Mouse (Mus musculus) heart, postnatal 10 days (tissue): Measurements from ENCODE around the gene Snai1. TPM values are rescaled to one million over a fixed set of nuclear protein-coding genes. Genes with fewer than 3 reads are reported as not detected.

Experiments
- DNase-seq, 2 experiments: peaks; one replicate each; pipeline ENCODE4 v3.0.0; 2021
- intact Hi-C: fragments of 180-260 bp; cut with DNase I; formaldehyde crosslinking; loops from one replicate; pipeline ENCODE4 v1.15.1; 2025
- total RNA-seq, 2 experiments: library from RNA; stranded (reverse); gene quantifications; 2 replicates each; pipeline ENCODE4 v1.2.3; 2021

Gene Snai1
- total RNA-seq, 2 experiments from 2014 or later: 3.6 to 4.1 TPM

DNA sequence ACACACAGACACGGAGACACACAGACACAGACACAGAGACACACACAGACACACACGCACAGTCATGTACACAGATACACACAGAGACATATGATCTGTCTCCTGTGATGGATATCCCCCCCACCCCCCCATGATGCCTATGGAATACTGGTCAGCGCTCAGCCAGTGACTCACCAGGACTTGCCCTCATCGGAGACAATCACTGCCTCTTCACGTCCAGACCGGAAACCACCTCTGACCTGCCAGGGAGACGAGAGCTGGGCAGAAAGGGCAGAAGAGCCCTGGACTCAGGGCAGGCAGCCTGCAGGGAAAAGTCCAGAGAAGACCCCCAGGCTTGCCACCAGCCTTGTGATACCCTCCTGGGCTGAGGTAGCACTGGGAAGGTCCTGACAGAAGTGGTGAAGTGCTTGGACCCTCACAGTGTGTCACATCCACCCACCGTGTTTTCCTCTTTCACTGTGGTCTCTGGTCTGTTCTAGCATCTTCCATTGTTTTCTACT is 38.2 kb downstream of the Snai1 start:
- no peak for DNase-seq
- intact Hi-C loops: no loop called here

GRCm38 (mm10) chr2:167577186-167577785 is 39.3 kb downstream of the Snai1 start:
- intact Hi-C loops: no loop called here
- no peak for DNase-seq

DNA sequence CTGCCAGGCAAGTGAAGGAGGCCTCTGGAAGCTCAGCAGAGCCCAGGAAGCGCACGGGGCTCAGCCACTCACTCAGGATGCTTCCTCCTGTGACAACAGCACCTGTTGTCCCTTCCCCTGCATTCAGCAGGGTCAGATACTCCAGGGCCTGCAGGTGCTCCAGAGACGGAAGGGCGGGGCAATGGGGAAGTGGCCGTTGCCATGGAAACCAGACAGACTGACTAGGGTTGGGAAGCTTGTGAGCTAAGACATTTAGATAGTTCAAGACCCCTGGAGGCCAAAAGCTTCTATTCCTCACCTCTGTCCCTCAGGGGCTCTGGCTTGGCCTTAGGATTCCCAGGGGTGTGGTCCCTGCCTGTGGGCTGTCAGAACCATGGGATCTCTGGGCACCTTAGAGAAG is 40.5 kb downstream of the Snai1 start:
- intact Hi-C loops: no loop called here
- no peak for DNase-seq

DNA sequence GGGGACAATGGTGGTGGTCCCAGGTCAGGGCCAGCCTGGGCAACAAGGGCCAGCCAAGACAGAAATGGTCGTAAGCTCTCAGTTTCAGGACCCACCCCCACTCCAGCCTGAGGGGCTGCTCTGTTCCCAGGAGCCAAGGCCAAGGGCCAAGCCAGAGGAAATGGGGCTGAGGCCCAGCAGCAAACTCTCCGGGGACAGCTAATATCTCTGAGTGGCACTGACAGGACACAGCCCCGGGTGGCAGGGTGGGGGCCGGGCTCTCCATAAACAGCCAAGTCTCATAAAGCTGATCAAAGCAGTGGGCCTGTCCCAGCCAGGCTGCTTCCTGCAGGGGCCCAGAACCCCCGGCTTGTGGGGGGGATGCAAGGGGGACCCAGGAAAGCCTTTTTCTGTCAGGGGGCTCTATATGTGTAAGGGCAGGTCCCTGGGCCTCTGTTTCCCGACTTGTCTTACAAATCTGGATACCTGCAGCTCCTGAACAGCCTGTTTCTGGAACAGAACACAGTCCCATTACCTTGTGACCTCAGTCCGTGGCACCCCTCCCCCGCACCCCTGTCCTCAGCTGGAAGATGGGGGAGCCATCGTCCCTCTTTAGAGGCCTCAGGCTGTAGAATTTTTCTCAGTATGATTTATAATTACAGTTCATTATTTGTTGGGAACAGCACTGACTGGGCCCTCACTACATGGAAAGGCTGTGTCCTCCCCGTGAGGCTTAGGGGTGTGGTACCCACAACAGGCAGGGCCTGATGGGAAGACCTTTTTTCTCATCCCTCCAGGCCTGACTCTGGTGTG is 45.4 kb downstream of the Snai1 start:
- intact Hi-C loops: no loop called here
- no peak for DNase-seq

DNA sequence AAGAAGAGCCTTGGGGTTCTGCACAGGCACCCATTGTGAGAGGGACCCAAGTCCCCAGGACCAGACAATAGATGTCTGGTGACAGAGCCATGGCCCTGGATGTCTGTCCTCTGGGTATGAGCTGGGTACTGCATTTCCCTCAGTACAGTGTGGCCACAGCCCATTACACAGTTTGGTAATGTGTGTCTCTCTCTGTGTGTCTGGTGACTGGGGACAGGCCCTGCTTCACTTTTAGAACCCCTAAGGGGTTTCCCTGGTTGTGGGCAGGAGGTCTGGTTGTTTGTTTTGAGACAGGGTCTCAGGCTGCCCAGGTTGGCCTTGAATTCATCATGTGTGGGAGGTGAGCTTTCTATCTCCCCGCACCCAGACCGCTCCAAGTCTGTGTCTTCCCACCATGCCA is 47.3 kb downstream of the Snai1 start:
- intact Hi-C loops: no loop called here
- no peak for DNase-seq

DNA sequence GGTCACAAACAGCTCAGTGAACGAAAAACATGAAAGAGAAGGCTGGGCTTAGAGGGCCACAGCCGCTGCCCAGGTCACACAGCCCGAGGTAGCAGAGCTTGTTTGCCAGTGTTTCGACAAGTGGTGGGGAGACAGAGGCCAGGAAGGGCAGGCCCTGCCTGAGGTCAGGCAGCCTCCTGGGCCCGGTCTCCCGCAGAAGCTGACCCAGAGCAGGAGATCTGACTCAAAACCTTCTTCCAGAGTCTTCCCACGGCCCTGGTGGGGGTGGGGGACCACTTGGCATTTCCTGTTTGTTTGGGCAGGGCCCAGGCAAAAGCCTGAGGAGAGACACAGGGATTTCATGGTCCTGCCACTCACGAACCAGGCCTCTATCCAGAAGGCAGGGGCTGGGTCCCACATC is 48.0 kb downstream of the Snai1 start:
- DNase-seq: peak; percentile 49 to 66
- intact Hi-C loops: loop anchor here (2.0 kb wide), 1 partner anchor 15 kb away; no protein-coding TSS in a partner anchor

GRCm38 (mm10) chr2:167586976-167587375 is 49.0 kb downstream of the Snai1 start:
- intact Hi-C loops: loop anchor here (2.0 kb wide), 1 partner anchor 16 kb away; no protein-coding TSS in a partner anchor
- no peak for DNase-seq

DNA sequence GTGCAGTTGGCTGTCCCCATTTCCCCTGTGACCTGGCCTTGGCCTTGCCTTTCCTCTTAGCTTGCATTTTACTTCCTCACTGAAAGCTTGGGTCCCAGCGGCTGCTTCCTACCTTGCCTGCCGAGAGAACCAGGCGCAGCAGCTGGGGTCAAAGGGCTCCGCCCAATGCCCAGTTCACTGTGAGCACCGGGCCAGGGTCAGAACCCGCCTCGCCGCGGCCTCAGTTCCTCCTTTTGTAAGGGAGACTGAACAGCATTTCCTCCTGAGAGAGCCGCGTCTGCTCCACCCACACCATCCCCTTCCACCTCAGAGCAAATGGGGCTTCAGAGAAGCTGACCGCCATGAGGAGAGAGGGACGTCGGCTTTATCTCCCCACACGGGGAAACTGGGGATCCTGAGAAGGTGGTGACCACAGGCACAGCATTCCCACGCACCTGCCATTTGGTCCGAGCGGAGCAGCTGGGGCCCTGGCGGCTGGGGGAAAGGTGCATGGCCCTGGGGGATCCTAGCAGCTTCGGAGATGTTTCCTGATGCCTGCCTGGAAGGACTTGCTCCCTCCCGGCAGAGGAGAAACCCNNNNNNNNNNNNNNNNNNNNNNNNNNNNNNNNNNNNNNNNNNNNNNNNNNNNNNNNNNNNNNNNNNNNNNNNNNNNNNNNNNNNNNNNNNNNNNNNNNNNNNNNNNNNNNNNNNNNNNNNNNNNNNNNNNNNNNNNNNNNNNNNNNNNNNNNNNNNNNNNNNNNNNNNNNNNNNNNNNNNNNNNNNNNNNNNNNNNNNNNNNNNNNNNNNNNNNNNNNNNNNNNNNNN is 51.0 kb downstream of the Snai1 start:
- intact Hi-C loops: no loop called here
- DNase-seq: peak; percentile 68 to 72

Other genes with a start within 250 kb of the Snai1 start
- gene B4galt5, start 189.0 kb upstream of the Snai1 start, total RNA-seq: 10 to 100 TPM; 21.2 to 23.5 TPM
- 10 to 100 TPM; 23.6 to 29.3 TPM for gene Slc9a8, start 116.5 kb upstream of the Snai1 start, total RNA-seq
- gene Rnf114, start 45.5 kb upstream of the Snai1 start, total RNA-seq: 10 to 100 TPM; 41.9 to 47.1 TPM
- 10 to 100 TPM; 24.0 to 24.9 TPM for gene Spata2, start 45.3 kb upstream of the Snai1 start, total RNA-seq
- 100 to 1,000 TPM; 120 to 121 TPM for gene Ube2v1, start 93.9 kb downstream of the Snai1 start, total RNA-seq
- gene Gm20431, start 123.3 kb downstream of the Snai1 start, total RNA-seq: 10 to 100 TPM; 21.6 to 23.2 TPM
- gene Cebpb, start 150.7 kb downstream of the Snai1 start, total RNA-seq: 100 to 1,000 TPM in 1 of 2 experiments, 10 to 100 TPM in 1; 31.0 to 100 TPM
- gene Tmem189, start 151.6 kb downstream of the Snai1 start, total RNA-seq: 10 to 100 TPM; 37.9 to 40.5 TPM